Mouse (Mus musculus): ENCODE data around the gene Greb1. TPM values are rescaled to one million over a fixed set of nuclear protein-coding genes. Genes with fewer than 3 reads are reported as not detected.

Greb1 gene
- total RNA-seq, 2 experiments from 2014 or later: 0.26 to 0.49 TPM

DNA sequence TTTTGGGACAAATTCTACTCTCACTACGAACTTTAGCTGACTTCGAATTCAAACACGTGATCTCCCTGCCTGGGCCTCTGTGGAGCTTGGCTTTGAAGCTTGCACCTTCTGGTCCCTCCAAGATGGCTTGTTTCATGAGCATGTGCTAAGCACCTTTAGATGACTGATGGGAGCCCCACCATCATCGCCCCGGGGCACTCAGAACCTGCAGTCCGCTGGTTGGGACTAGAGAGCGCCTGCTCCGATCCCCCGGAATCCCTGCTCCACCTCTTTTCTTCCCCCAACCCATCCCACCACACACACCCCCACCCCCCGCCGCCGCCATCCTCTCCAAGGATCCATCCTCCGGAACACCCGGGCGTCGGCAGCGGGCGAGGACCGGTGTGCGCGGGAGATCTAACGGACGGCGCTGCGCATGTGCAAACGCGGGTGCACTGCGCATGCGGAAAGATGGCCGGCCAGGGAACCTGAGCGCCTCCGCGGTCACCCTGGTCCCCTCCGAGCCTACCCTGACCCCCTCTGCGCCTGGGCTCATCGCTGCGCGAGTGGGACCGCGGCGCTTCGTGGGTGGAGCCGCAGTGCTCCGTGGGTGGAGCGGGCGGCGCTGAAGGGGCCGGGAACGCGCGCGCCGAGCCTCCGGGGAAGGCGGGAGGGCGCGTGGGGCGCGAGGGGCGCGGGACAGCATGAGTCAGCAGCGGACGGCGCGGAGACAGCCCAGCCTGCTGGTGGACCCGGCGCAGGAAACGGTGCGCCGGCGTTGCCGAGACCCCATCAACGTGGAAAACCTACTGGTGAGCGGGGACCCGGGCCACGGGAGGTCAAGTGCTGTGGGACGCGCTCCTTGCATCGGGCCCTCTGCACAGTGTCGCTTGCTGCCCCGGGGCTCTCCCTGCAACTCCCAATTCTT lies 10.1 kb upstream of the Greb1 start, which contains the start of gene E2f6:
E2f6 (plus strand) TSS at position 439 of the 907 bp plus-strand sequence.
- peak; percentile 73 for ATAC-seq (replicated peaks; ENCODE audit: poor library complexity, severe bottlenecking)

DNA sequence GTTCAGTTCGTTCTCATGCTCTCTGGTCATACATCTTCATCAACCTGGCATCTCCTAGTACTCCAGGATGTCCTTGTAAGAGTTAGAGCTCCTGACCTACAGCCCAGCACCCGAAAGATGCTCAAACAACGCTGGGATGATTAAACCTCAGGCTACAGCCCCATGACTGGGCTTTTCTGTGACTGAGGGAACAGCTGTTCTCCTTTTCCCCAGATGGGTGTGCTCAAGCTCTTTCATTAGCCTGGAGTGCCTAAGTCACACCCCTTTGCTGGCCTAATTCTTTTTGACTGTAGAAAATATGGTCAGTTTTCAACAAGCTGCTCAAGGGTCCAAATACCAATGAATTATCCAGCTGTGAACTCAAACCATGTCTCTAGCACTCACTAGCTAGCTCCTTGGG lies 7.4 kb upstream of the Greb1 start:
- peak; percentile 49 for ATAC-seq (replicated peaks; ENCODE audit: poor library complexity, severe bottlenecking)

DNA sequence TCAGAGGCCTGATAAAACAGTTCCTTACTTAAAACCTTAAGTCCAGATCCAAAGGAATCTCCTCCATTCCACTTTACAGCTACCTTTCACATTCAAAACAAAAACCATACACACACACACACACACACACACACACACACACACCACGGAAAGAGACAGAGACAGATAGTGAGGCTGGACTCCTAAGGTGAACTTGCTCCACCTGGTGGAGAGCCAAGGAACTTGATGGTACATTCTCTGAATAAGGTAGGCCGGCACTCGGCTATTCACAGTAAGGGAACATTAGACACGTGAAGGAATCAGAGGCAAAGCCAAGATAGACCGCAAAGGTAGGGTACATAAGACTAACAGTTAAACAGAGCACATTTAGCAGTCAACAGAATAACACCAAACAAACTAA lies 4.8 kb upstream of the Greb1 start:
- ATAC-seq (replicated peaks; ENCODE audit: poor library complexity, severe bottlenecking): peak; percentile 74

DNA sequence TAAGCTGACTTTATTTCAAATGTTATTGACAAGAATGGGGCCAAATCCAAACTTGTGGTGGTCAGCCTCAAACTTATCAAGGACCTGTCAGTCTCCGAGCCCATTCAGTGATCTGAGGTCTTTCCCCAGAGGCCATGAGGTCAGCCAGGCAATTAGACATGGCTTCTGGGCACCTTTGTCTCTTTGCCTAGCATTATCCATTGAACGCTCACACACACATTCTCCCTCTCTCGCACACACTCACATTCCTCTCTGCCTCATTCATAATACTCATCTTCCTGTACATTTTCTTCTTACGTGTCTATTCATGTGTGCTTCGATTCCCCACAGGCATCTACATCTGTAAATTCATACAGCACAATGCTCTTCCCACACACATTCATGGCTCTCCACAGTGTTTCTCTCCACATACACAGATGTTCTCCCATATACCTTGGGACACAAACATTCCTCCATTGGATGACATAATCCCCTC lies 3.3 kb upstream of the Greb1 start:
- no peak for ATAC-seq (replicated peaks; ENCODE audit: poor library complexity, severe bottlenecking)

DNA sequence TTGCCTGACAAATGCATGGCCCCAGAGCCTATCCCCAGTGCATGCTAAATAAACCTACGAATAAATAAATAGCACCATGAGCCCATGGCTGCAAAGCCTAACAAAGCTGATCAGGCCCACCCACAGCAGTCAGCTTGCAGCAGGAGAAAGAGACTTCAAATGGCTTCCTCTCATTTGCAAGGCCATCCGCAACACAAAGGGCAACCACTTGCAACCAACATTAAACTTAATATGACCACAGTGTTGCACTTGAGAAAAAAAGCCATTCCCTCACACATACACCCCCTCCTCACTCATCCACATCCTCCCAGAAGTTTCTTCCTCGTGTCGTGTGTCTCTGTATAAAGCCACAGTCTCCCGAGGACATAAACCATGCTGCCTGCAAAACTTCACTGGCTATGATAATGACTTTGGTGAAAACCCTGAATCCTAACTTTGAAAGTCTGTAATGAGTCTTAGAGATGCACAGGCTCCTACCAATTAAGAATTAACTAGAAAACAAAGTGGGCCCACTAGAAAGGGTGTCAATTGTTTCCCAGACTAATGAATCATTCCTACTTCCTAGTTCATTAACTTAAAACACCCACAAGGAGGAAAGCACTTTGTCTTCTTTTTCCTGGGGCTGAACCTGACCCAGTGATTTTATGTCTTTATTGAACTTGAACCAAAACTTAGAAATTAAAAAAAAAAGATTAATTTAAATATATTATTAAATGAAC lies 2.7 kb upstream of the Greb1 start:
- ATAC-seq (replicated peaks; ENCODE audit: poor library complexity, severe bottlenecking): no peak

DNA sequence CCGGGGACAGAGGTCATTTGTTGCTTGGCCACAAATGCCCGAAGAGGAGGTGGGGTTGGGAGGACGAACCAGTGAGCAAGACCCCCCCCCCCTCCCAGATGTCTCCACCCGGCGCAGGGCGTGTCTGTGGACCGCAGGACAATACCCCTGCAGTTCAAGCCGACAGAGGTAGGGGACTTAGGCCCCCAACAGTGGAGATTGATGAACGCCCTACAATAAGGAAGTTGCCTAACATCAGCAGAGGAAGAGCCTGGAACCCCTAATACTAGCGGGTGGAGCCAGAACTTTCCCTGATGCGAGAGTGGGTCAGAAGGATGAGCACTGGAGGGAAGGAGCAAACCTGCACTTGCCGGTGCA lies 251 bp upstream of the Greb1 start:
- ATAC-seq (replicated peaks; ENCODE audit: poor library complexity, severe bottlenecking): peak; percentile 86

DNA sequence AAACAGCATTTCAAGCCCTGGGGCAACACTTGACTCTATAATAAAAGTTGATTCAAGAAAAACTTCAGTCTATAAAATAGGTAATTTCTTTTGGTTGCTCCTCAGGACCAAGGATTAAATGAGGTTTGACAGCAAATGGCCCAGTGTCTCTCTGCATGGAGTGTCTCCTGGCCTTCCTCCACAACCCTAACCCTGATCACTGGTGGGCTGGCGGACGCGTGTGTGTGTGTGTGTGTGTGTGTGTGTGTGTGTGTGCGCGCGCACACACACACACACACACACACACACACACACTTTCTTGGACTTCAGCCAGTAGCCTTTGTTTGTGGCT lies 793 bp downstream of the Greb1 start:
- ATAC-seq (replicated peaks; ENCODE audit: poor library complexity, severe bottlenecking): no peak

DNA sequence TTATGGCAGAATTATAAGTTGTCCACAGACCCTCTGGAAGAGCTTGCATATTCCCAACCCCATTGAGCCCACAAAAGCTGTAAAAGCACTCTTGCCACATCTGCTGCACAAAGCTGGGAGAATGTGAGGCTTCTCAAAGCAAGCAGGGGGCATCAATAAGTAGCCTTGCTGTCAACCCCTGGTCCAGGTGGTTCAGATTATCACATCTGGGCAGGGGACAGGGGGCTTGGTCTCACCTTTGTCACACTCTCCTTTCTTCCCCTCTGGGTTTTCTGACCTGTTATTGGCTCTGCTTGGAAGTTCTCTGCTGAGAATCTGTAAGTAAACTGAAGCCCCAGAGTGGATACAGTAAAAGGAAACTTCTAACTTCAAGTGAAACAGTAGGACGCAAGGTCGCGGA lies 1.8 kb downstream of the Greb1 start:
- no peak for ATAC-seq (replicated peaks; ENCODE audit: poor library complexity, severe bottlenecking)

DNA sequence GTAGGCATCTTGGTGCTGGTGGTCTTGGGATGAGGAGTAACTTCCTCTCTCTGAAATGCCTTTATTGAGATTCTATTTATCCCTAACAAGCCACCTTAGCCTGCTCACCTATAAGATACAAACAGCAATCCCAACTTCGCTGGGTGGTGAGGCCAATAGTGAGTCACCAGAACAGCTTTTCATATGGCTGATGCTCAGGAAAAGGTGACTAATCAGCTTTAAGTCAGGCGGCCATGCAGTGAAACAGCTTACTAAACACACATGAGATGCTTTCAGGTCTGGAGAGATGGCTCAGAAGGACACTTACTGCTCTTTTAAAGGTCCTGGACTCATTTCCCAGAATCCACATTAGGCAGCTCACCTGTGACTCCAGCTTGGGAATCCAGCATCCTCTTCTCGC lies 4.9 kb downstream of the Greb1 start:
- no peak for ATAC-seq (replicated peaks; ENCODE audit: poor library complexity, severe bottlenecking)

DNA sequence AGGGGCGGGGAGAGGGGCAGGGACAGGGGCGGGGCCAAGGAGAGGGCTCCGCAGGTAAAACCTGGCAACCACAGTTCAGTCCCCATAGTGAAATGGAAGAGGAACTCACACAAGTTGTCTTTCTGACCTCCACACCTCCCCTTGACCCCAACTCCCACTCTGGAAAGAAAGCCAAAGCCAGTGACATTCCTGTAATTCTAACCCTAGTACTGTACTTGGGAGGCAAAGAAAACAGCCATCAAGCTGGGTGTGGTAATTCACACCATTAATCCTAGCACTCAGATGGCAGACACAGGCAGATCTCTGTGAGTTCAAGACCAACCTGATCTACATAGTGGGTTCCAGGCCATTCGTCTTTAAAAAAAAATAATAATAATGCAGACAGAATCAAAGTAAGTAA lies 7.3 kb downstream of the Greb1 start:
- ATAC-seq (replicated peaks; ENCODE audit: poor library complexity, severe bottlenecking): no peak

DNA sequence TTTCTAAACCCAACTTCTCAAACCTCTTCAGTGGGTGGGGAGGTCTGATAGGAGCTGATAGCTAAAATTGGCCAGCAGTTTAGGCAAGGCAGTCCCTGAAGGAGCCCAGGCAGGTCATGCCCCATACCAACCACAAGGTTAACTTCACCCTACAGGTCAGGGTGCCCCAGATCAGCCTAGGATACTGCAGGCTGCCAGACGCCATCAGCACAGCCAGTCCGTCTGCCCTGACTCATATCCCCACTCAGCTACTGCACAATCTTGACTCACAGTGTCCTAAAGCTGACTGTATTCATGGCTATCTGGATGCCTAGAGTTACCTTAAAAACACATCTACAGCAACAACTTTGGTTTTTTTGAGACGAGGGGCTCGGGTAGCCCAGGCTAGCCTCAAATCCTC lies 10.2 kb downstream of the Greb1 start:
- no peak for ATAC-seq (replicated peaks; ENCODE audit: poor library complexity, severe bottlenecking)

DNA sequence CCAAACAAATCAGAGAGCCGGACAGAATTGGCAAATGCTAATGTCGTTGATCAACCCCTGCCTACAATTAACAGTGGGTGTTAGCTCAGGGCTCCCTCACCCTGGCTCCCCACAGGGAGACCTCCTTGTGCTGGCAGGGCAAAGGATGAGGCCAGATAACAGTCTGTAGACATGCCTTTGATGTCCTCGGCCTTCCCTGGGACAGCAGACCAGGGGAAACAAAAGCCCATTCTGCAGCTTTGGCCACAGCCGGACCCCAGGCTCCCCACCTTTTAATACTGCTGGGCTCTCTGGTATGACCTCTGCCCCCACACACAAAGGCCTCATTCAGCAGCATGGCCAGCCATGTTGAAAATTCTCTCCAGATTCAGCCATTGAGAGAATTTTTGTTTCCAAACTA lies 10.9 kb downstream of the Greb1 start:
- ATAC-seq (replicated peaks; ENCODE audit: poor library complexity, severe bottlenecking): no peak

DNA sequence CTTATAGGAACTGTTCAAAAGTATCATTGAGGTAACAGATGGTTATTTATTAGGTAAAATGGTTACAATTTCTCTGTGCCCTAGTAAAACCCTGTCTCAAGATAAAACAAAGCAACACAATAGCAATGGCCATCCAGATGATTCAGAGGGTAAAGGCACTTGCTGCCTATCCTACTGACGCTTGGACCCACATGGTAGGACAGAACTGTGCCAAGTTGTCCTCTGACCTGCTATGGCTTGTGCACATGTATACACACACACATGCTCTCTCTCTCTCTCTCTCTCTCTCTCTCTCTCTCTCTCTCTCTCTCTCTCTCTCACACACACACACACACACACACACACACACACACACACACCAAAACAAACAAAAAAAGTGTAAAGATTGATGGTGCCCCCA lies 11.5 kb downstream of the Greb1 start:
- ATAC-seq (replicated peaks; ENCODE audit: poor library complexity, severe bottlenecking): no peak

DNA sequence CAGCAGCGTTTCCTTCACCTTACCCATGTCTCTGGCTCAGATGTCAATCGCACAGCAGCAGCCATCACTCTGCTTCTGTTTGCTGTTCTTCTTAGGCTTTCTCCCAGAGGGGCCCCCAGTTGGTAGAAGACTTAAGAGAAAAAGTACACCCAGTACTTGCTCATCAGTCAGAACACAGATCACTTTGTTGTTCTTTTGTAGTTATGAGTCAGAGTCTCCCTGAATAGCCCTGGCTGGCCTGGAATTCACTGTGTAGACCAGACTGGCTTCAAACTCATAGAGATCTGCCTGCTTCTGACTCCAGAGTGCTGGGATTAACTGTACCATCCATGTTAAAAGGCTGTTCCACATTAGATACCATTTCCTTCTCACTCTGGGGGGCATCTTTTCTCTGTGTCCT lies 12.1 kb downstream of the Greb1 start:
- ATAC-seq (replicated peaks; ENCODE audit: poor library complexity, severe bottlenecking): no peak

DNA sequence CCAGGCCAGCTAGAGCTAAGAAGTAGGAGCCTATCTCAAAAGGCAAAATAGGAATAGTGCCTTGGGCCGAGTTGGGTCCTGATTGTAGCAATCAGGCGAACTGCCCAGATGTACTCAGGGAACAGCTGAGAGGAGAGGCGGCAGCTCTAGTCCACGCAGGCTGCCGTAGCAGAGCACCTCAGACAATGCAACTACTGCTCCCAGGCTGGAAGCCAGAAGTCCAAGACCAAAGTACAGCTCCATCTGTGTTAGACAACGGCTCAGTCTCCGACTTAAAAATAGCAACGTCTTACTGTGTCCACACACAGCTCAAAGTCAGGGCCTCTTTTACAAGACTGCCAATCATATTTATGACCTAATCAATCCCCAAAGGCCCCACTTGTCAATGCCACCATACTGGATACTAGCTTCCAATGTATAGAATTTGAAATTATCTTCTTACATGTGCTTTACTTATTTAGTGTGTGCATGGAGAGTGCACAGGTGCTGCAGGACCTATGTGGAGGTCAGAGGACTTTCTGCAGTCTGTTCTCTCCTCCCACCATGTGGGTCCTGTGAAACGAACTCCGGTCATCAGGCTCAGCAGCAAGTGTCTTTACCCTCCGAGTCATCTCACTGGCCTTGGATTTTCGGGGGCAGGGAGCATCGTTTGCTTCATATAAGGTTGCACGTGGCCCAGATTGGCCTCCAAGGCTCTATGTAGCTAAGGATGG lies 19.5 kb downstream of the Greb1 start:
- no peak for ATAC-seq (replicated peaks; ENCODE audit: poor library complexity, severe bottlenecking)

DNA sequence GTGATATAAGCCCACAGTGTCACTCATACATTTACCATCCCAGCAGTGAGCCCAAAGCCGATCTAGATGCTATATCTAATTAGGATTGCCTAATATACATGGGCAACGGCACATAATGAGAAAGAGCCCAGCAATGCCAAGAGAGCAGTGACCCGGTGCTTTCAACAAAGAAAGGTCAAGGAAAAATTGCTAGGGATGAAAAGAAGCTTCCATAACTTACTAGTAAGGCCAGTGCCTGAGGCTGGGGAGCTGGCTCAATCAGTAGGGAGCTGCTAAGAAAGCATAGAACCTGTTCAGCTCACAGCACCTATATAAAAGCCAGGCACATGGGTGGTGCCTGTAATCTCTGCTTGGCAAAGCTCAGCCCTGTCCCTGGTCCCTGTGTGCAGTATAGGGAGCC lies 20.4 kb downstream of the Greb1 start:
- ATAC-seq (replicated peaks; ENCODE audit: poor library complexity, severe bottlenecking): no peak

DNA sequence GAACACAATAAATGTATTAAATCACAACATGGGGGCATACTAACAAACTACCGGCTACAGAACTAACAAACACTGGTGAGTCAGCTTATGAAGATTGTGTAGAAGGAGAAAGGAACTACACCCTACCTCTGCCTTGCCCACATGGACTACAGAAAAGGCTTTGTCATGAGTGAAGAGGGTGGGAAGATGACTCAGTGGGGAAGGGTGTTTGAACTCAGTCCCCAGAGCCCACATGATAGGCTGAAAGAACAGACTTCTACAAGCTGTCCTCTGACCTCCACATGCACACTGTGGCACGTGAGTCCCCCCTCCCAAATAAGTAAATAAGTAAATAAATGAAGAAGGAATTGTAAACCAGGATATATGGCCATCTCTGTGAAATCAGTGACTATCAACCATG lies 21.5 kb downstream of the Greb1 start:
- ATAC-seq (replicated peaks; ENCODE audit: poor library complexity, severe bottlenecking): no peak

DNA sequence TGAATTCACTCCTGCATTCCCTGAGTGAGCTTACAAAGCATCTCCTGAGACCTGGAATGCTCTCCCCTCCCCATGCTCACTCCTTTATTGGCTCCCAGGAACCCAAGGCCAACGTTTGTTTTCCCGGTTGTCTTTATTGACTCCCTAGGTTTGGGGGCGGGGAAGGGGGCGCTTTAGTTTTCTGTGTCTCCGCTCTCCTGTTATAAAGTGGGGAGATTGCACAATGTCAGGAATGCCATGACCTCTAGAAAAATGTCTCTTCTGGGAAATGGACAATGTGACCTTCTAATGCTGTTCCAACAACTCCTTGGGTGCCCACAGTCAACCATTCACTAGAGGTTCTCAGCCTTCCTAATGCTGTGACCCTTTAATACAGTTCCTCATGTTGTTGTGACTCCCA lies 22.2 kb downstream of the Greb1 start:
- no peak for ATAC-seq (replicated peaks; ENCODE audit: poor library complexity, severe bottlenecking)

DNA sequence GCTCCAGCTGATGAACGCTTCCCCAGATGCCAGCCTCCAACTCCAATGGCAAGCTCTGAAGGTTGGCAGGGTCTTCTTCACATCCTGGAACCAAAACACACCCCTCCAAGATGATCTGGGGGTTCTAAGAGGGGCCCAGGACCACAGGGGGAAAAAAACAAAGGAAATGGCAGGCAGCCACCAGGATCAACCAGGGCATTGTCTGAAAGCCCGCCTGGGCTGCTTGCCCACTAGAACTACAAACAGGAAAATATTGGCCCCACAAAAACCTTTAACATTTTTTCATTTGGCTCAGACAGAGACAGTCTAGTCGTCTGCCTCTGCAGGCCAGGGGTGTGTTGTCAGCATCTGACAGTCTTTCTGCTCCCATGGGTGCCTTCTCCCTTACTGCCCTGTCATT lies 25.3 kb downstream of the Greb1 start:
- no peak for ATAC-seq (replicated peaks; ENCODE audit: poor library complexity, severe bottlenecking)

DNA sequence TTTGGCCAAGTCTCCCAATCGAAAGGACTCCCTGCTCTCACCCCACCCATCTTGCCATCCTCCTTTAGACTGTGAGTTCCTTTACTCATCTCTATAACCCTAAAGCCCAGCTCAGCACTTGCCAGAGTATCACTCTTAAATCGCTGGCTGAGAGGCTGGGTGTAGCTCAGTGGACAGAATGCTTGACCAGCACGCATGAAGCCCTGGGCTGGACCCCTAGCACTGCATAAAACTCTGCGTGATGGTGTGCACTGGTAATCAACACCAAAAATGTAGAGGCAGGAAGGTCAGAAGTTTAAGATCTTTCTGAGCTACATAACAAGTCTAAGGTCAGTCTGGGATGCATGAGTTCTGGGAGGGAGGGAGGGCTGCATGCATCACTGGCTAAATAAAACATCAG lies 26.1 kb downstream of the Greb1 start:
- ATAC-seq (replicated peaks; ENCODE audit: poor library complexity, severe bottlenecking): no peak

DNA sequence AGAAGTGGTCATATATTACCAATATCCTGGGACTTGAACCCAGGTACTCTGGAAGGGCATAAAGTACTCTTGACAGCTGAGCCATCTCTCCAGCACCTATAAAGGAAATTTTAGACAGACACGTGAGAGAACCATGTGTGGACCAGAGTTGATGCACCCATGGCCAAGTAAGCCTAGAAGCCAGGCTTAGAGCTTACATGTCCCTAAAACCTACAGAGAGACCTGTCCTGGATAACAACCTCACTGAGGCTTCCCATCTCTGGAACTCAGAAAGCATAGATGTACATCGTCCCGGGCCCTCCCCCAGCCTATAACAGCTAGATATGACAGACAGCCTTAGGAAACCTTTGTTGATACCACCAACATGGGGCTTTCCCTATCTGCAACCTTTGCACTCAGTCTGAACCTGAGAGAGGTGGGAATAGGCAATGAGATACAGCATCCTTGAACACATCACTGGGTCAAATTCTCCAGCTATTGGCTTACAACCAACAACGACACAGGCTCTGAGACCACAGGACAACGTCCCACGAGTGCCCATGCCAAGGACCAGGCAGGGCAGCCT lies 31.0 kb downstream of the Greb1 start:
- ATAC-seq (replicated peaks; ENCODE audit: poor library complexity, severe bottlenecking): no peak

Measured in granulocyte monocyte progenitor cell, adult 5-6 weeks (primary cell).